24 mouse cellular contexts compared by ENCODE assay signal in genomic region chr6:85599310-85599709, GRCm38 (mm10). TPM values are rescaled to one million over a fixed set of nuclear protein-coding genes. Genes with fewer than 3 reads are reported as not detected.
A peak's percentile ranks its signal among the peaks of the same experiment; 100 is the strongest.
DNase-seq lines count a peak whose midpoint lies in the region; ATAC-seq and TF ChIP-seq lines count a peak whose summit lies in the region.
"Had no signal": no experiment of that assay in that cellular context is flagged by ENCODE, and none has a peak within 500 bp of the region (broad histone marks: within the 10 kb centered on the region; RNA-seq: fewer than 3 reads in every experiment).

No protein-coding gene starts in this region.

- TF ChIP-seq POLR2A in lung, adult 2 months (IDR thresholded peaks at IDR 0.05; ENCODE audit: borderline replicate concordance, extremely low read depth, low read depth, low read length), result no peak

- WGBS in lung, embryonic 16.5 days, result 39% methylated on average over 1 of the region's 1 CpGs
- WGBS in lung, adult 2 months, result 8% methylated on average over 1 of the region's 1 CpGs
- WGBS in stomach, embryonic 16.5 days, result 13% methylated on average over 1 of the region's 1 CpGs

- ATAC-seq in lung, embryonic 16.5 days (ENCODE audit: low read depth), result peak; percentile 56; the same call in 1 of the 2 replicates
- peak; percentile 68; the same call in 1 of the 2 replicates for ATAC-seq in stomach, embryonic 16.5 days (ENCODE audit: insufficient read depth, low FRiP score)
- ATAC-seq in activated CD4-positive, CD25-positive, alpha-beta regulatory T cell, adult 4 months, result no peak
- ATAC-seq: forebrain, embryonic 14.5 days; forebrain, embryonic 16.5 days had no signal

- no peak overlapping the region for H3K27ac ChIP-seq in lung, embryonic 16.5 days (ENCODE audit: low read length)
- H3K27ac ChIP-seq in stomach, embryonic 16.5 days (ENCODE audit: low read length), result no peak overlapping the region
- H3K27ac ChIP-seq: embryonic facial prominence, embryonic 13.5 days; embryonic facial prominence, embryonic 15.5 days; forebrain, embryonic 10.5 days; forebrain, embryonic 12.5 days had no signal

- DNase-seq in lung, adult 2 months, result no peak
- peak; percentile 14 for DNase-seq in lung, postnatal 25 days (ENCODE audit: low spot score)
- DNase-seq in lung, postnatal 14 days, result no peak
- DNase-seq in 416B (ENCODE audit: low read depth), result peak; percentile 13
- no peak for DNase-seq in embryo, embryonic 10 days (ENCODE audit: low spot score)
- DNase-seq: adrenal gland, adult 8-10 months; adrenal gland, postnatal 14 days; adrenal gland, postnatal 36 days; cerebellum, adult 11-12 months; cerebellum, adult 2 months; cerebellum, adult 9-10 months; cerebellum, postnatal 10 days; cerebellum, postnatal 25 days; embryo, embryonic 11 days had no signal

- no peak for TF ChIP-seq CTCF in lung, adult 2 months (IDR thresholded peaks at IDR 0.05; ENCODE audit: insufficient read depth, low read length)

- H3K9me3 ChIP-seq in lung, embryonic 16.5 days (ENCODE audit: control insufficient read depth, low read length), result no peaks in the 10 kb centered on the region
- H3K9me3 ChIP-seq in stomach, embryonic 16.5 days (replicated peaks; ENCODE audit: control insufficient read depth, low read length), result no peaks in the 10 kb centered on the region
- H3K9me3 ChIP-seq: embryonic facial prominence, embryonic 13.5 days; embryonic facial prominence, embryonic 15.5 days; forebrain, embryonic 10.5 days; forebrain, embryonic 12.5 days had no signal

- H3K4me1 ChIP-seq in lung, embryonic 16.5 days (replicated peaks; ENCODE audit: control insufficient read depth, insufficient read depth, low read length), result peaks cover 3% of the 10 kb centered on the region; the same call in 1 of the 2 replicates
- H3K4me1 ChIP-seq in lung, adult 2 months (ENCODE audit: control insufficient read depth, insufficient read depth, low read length), result 0 out of 2 replicates have a peak, but pooled peaks cover 2% of the 10 kb centered on the region
- no peaks in the 10 kb centered on the region for H3K4me1 ChIP-seq in stomach, embryonic 16.5 days (ENCODE audit: control insufficient read depth, insufficient read depth, low read length)
- H3K4me1 ChIP-seq: embryonic facial prominence, embryonic 13.5 days; embryonic facial prominence, embryonic 15.5 days; forebrain, embryonic 10.5 days; forebrain, embryonic 12.5 days had no signal

- no peak overlapping the region for H3K9ac ChIP-seq in lung, embryonic 16.5 days (ENCODE audit: low read length)
- H3K9ac ChIP-seq in stomach, embryonic 16.5 days (ENCODE audit: low read length), result no peak overlapping the region
- H3K9ac ChIP-seq: embryonic facial prominence, embryonic 13.5 days; embryonic facial prominence, embryonic 15.5 days; forebrain, embryonic 12.5 days had no signal

- H3K4me2 ChIP-seq in lung, embryonic 16.5 days (ENCODE audit: low read depth, low read length), result no peak overlapping the region
- H3K4me2 ChIP-seq in stomach, embryonic 16.5 days (ENCODE audit: low read depth, low read length), result no peak overlapping the region
- H3K4me2 ChIP-seq: embryonic facial prominence, embryonic 13.5 days; embryonic facial prominence, embryonic 15.5 days; forebrain, embryonic 12.5 days had no signal

- no peak overlapping the region for H3K4me3 ChIP-seq in lung, embryonic 16.5 days (ENCODE audit: low read length)
- H3K4me3 ChIP-seq in lung, adult 2 months (replicated peaks; ENCODE audit: extremely low read depth, low read depth, low read length), result no peak overlapping the region
- H3K4me3 ChIP-seq in stomach, embryonic 16.5 days (replicated peaks; ENCODE audit: low read length), result no peak overlapping the region
- H3K4me3 ChIP-seq: embryonic facial prominence, embryonic 13.5 days; embryonic facial prominence, embryonic 15.5 days; erythroblast, embryonic 14.5 days; forebrain, embryonic 10.5 days; forebrain, embryonic 12.5 days had no signal

- H3K27me3 ChIP-seq in lung, embryonic 16.5 days (ENCODE audit: control insufficient read depth, insufficient read depth, low read depth, low read length), result no peaks in the 10 kb centered on the region
- H3K27me3 ChIP-seq in stomach, embryonic 16.5 days (ENCODE audit: control insufficient read depth, insufficient read depth, low read length), result no peaks in the 10 kb centered on the region
- H3K27me3 ChIP-seq: embryonic facial prominence, embryonic 13.5 days; embryonic facial prominence, embryonic 15.5 days; forebrain, embryonic 12.5 days had no signal

- no peaks in the 10 kb centered on the region for H3K36me3 ChIP-seq in lung, embryonic 16.5 days (ENCODE audit: control insufficient read depth, insufficient read depth, low read length)
- H3K36me3 ChIP-seq in stomach, embryonic 16.5 days (ENCODE audit: control insufficient read depth, insufficient read depth, low read length), result no peaks in the 10 kb centered on the region
- H3K36me3 ChIP-seq: embryonic facial prominence, embryonic 13.5 days; embryonic facial prominence, embryonic 15.5 days; forebrain, embryonic 12.5 days had no signal

RNA-seq across cellular contexts. Expression of gene Alms1, which starts 12.0 kb away (rescaled TPM):
- polyA plus RNA-seq in lung, embryonic 16.5 days (2015; fragmentation: Nextera tagmentation; extraction: Ambion mirVana), result 5.1 TPM in 2 replicates
- polyA plus RNA-seq in lung, adult 2 months (2012; rRNA removed), result 0.54 and 0.79 TPM in 2 replicates
- polyA plus RNA-seq in stomach, embryonic 16.5 days (2015; fragmentation: Nextera tagmentation; extraction: Ambion mirVana), result 3.1 and 3.8 TPM in 2 replicates
- polyA plus RNA-seq in activated CD4-positive, CD25-positive, alpha-beta regulatory T cell, adult 4 months (2017; shearing (Covaris generic)), result 1 to 10 TPM; 2.7 to 4.3 TPM

Comparison
In these comparisons a context has a peak if more than half of its experiments do, and no peak if none do; other contexts are left out.
1. DNase-seq: peak in lung, postnatal 25 days (single experiment) and 416B (single experiment); none in lung, adult 2 months (single experiment), lung, postnatal 14 days (single experiment) and embryo, embryonic 10 days (single experiment).